Mouse (Mus musculus) megakaryocyte, embryonic 14.5 days (primary cell): ENCODE data around the gene Krt88.

Source experiments
- FLI1 ChIP-seq: IDR thresholded peaks from 2 replicates; pipeline ENCODE4 v1.6.1; 2012; ENCODE audit warnings: low read length, inconsistent platforms, mixed read lengths
- GATA1 ChIP-seq: IDR thresholded peaks from 3 replicates; pipeline ENCODE4 v1.6.1; 2012; ENCODE audit warnings: mixed read lengths, low read length, inconsistent platforms, borderline replicate concordance

DNA sequence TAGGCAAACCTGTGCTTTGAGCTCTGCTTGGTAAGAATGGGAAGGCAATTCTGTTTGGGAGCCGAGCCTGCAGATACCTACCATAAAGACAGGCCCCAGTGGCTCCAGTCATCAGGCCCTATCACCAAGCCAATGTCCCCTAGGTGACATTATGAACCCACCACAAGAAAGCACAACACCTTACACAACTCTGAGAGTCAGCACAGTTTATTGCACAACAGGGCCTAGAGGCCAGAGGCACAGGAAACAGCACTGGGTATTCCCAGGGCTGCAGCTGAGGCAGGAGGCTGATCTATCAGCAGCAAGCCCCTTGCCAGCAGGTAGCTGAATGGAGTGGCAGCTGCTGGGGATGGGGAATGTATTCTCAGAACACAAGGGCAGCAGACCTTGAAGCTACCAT, 37.4 kb downstream of the Krt88 start:
- TF ChIP-seq GATA1: no peak
- no peak for TF ChIP-seq FLI1
